Mouse (Mus musculus): ENCODE data around the gene Dnm2.

DNA sequence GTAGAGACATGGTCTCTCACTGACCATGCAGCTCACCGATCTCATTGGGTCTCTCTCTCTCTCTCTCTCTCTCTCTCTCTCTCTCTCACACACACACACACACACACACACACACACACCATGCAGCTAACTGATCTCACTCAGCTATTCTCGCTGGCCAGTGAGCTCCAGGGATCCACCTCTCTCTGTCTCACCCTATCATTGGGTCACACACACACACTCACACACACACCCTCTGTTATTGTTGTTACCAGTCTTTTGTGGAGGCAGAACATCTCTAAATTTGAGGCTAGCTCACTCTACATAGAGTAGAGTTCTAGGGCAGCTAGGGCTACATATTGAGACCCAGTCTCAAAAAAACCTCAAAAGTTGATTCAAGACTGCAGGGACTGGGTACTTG lies 1.8 kb downstream of the Dnm2 start:
- TF ChIP-seq CTCF (IDR thresholded peaks at IDR 0.05; ENCODE audit: low read depth, low read length) (no peak), POLR2A (IDR thresholded peaks at IDR 0.05; ENCODE audit: insufficient read depth, low read length) (no peak)
